Mouse (Mus musculus) CH12.LX (cell line): ENCODE data around the gene Csnk2b.

Source experiments
- CHD2 ChIP-seq: IDR thresholded peaks from 2 replicates; pipeline ENCODE4 v1.6.1; 2011; ENCODE audit warnings: low read length, improper control_type of control experiment
- CTCF ChIP-seq, 2 experiments: IDR thresholded peaks in 1 of 2; conservative IDR thresholded peaks in 1 of 2; 2 replicates each; pipeline ENCODE4 v1.5.1; 2011 to 2012; ENCODE audit warnings: low read depth in 2 of 2, low read length in 2 of 2, improper control_type of control experiment in 1 of 2, inconsistent platforms in 1 of 2, mild to moderate bottlenecking in 1 of 2, moderate library complexity in 1 of 2
- MAX ChIP-seq: IDR thresholded peaks from 2 replicates; pipeline ENCODE4 v1.6.1; 2011; ENCODE audit warnings: low read length, improper control_type of control experiment
- POLR2A ChIP-seq: IDR thresholded peaks from 2 replicates; pipeline ENCODE4 v1.6.1; 2011; ENCODE audit warnings: low read depth, mild to moderate bottlenecking, improper control_type of control experiment, low read length
- ZMIZ1 ChIP-seq: IDR thresholded peaks from 2 replicates; pipeline ENCODE4 v1.6.1; 2012; ENCODE audit warnings: low read depth, mild to moderate bottlenecking, inconsistent platforms, low read length, improper control_type of control experiment

DNA sequence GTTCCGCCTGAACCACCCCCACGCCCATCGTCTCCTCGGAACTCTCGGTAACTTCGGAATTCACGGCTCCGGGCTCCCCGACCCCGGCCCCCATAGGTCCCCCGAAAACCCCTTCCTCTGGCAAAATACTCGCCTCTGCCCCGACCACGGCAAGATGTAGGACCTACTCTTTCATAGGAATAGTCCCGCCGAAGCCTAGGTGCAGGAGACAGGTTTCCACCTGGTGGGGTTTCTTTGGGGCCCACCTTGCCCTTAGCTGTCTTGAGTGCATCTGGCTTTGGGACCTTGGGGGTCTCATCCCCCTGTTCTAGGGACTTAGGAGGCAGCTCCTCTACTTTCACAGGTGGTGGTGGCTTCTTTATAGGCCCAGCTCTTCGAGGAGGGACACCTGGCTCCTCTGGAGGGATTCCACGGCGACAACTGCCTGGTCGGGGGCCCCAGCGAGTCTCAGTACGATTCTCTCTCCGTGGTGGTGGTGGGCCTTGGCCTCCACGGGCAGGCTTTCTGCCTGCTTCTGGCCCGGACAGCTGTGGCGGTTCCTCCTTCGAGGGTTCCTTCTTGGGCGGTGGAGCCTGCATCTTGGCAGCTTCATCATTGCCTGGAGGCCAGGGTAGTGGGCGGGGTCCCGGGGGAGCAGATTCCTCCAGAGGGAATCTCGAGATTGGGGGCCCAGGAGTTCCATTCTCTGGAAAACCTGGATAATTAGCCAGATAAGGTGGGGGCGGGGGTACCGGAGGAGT lies 34.8 kb upstream of the Csnk2b start:
- TF ChIP-seq POLR2A (no peak), CTCF (conservative IDR thresholded peaks at IDR 0.05 in 1 of 2, IDR thresholded peaks at IDR 0.05 in 1 of 2; ENCODE audit: low read depth in 2 of 2, low read length in 2 of 2) (no peak), CHD2 (no peak), MAX (no peak), ZMIZ1 (no peak)
